Mouse (Mus musculus): ENCODE measurements around the gene Tnfrsf13b. TPM values are rescaled to one million over a fixed set of nuclear protein-coding genes. Genes with fewer than 3 reads are reported as not detected.

The Tnfrsf13b gene
- total and polyA plus RNA-seq, 3 experiments = 260 to 356 (median 338) TPM

- dilution Hi-C loops (cut with MboI; ENCODE audit: extremely low pct_ligation_motif_present, extremely low pct_unique_long_range_greater_than_20kb, low sequenced_read_pairs) (no loop called here), in situ Hi-C loops (cut with MboI; ENCODE audit: low pct_ligation_motif_present, low pct_unique_long_range_greater_than_20kb, low sequenced_read_pairs) (no loop called here)
These were observed 29.2 kb downstream of the Tnfrsf13b start for GRCm38 (mm10) chr11:61155727-61156126.

GRCm38 (mm10) chr11:61158141-61158540, 31.6 kb downstream of the Tnfrsf13b start:
- Histone ChIP-seq H3K27ac (ENCODE audit: insufficient read depth, low read depth) (no peak overlapping the region), H3K4me2 (ENCODE audit: insufficient read depth, low read depth, poor library complexity, severe bottlenecking) (no peak overlapping the region), H3K4me3 (replicated peaks in 1 of 3; ENCODE audit: low read depth in 2 of 3, low read length in 2 of 3, poor library complexity in 1 of 3) (no peak overlapping the region), H3K36me3 (replicated peaks in 1 of 2; ENCODE audit: control insufficient read depth in 1 of 2, insufficient read depth in 1 of 2, low read length in 1 of 2) (peaks cover 94 to 100% of the 10 kb centered on the region in 2 experiments), H3K9ac (ENCODE audit: insufficient read depth, low read depth) (no peak overlapping the region), H3K4me1 (ENCODE audit: control insufficient read depth in 1 of 2, insufficient read depth in 2 of 2) (peaks cover 0 to 10% of the 10 kb centered on the region in 2 experiments; a peak in 1 of 4 replicates), H3K79me2 (replicated peaks; ENCODE audit: control insufficient read depth, extremely low read depth, insufficient read depth, poor library complexity, severe bottlenecking) (no peaks in the 10 kb centered on the region), H3K27me3 (replicated peaks) (no peaks in the 10 kb centered on the region), H3K9me3 (replicated peaks; ENCODE audit: low read length) (no peaks in the 10 kb centered on the region)
- TF ChIP-seq BHLHE40 (IDR thresholded peaks at IDR 0.05; ENCODE audit: low read depth, low read length) = no peak
- no peak for TF ChIP-seq E2F4 (IDR thresholded peaks at IDR 0.05; ENCODE audit: insufficient replicate concordance, low read depth, low read length)
- TF ChIP-seq MXI1 (IDR thresholded peaks at IDR 0.05; ENCODE audit: low read depth, low read length) = no peak
- TF ChIP-seq USF2 (conservative IDR thresholded peaks at IDR 0.05; ENCODE audit: low read depth, low read length) = no peak
- no peak for DNase-seq (ENCODE audit: extremely low read depth)
- dilution Hi-C loops (cut with MboI; ENCODE audit: extremely low pct_ligation_motif_present, extremely low pct_unique_long_range_greater_than_20kb, low sequenced_read_pairs) = no loop called here
- in situ Hi-C loops (cut with MboI; ENCODE audit: low pct_ligation_motif_present, low pct_unique_long_range_greater_than_20kb, low sequenced_read_pairs) = no loop called here

More at GRCm38 (mm10) chr11:61155727-61156126, 29.2 kb downstream of the Tnfrsf13b start:
- Histone ChIP-seq H3K9ac (ENCODE audit: insufficient read depth, low read depth) (no peak overlapping the region), H3K4me3 (replicated peaks in 1 of 3; ENCODE audit: low read depth in 2 of 3, low read length in 2 of 3, poor library complexity in 1 of 3) (no peak overlapping the region), H3K27me3 (replicated peaks) (no peaks in the 10 kb centered on the region), H3K36me3 (replicated peaks in 1 of 2; ENCODE audit: control insufficient read depth in 1 of 2, insufficient read depth in 1 of 2, low read length in 1 of 2) (peaks cover 84 to 98% of the 10 kb centered on the region in 2 experiments), H3K4me2 (ENCODE audit: insufficient read depth, low read depth, poor library complexity, severe bottlenecking) (no peak overlapping the region), H3K27ac (ENCODE audit: insufficient read depth, low read depth) (no peak overlapping the region), H3K4me1 (ENCODE audit: control insufficient read depth in 1 of 2, insufficient read depth in 2 of 2) (peaks cover 0 to 10% of the 10 kb centered on the region in 2 experiments; a peak in 1 of 4 replicates), H3K9me3 (replicated peaks; ENCODE audit: low read length) (no peaks in the 10 kb centered on the region), H3K79me2 (replicated peaks; ENCODE audit: control insufficient read depth, extremely low read depth, insufficient read depth, poor library complexity, severe bottlenecking) (no peaks in the 10 kb centered on the region)
- DNase-seq (ENCODE audit: extremely low read depth) = peak; percentile 82
- no peak for TF ChIP-seq HCFC1 (IDR thresholded peaks at IDR 0.05; ENCODE audit: low read depth, low read length)
- TF ChIP-seq MAX (IDR thresholded peaks at IDR 0.05; ENCODE audit: low read length) = no peak
- TF ChIP-seq ETS1 (conservative IDR thresholded peaks at IDR 0.05; ENCODE audit: low read depth, low read length) = no peak
- no peak for TF ChIP-seq MYC (IDR thresholded peaks at IDR 0.05; ENCODE audit: low read depth, low read length)
- TF ChIP-seq UBTF (IDR thresholded peaks at IDR 0.05; ENCODE audit: low read depth, low read length) = no peak
- 0 out of 2 replicates have a peak, but pooled peaks have one; percentile 29 for TF ChIP-seq NELFE (IDR thresholded peaks at IDR 0.05; ENCODE audit: low read depth, low read length)
- no peak for TF ChIP-seq KAT2A (IDR thresholded peaks at IDR 0.05; ENCODE audit: insufficient replicate concordance, low read length)
- peak; percentile 98 for TF ChIP-seq SMC3 (IDR thresholded peaks at IDR 0.05; ENCODE audit: low read depth, low read length)
- no peak for TF ChIP-seq MAZ (IDR thresholded peaks at IDR 0.05; ENCODE audit: low read depth, low read length)
- no peak for TF ChIP-seq CHD2 (IDR thresholded peaks at IDR 0.05; ENCODE audit: low read length)
- TF ChIP-seq TCF12 (IDR thresholded peaks at IDR 0.05; ENCODE audit: low read depth, low read length) = no peak
- TF ChIP-seq RAD21 (IDR thresholded peaks at IDR 0.05; ENCODE audit: low read depth, low read length) = peak; percentile 89
- no peak for TF ChIP-seq MEF2A (IDR thresholded peaks at IDR 0.05; ENCODE audit: borderline replicate concordance, low read depth, low read length)
- no peak for TF ChIP-seq ZMIZ1 (IDR thresholded peaks at IDR 0.05; ENCODE audit: low read depth, low read length)
- no peak for TF ChIP-seq JUN (IDR thresholded peaks at IDR 0.05; ENCODE audit: insufficient read depth, low read depth, low read length)
- TF ChIP-seq CTCF (conservative IDR thresholded peaks at IDR 0.05 in 1 of 2, IDR thresholded peaks at IDR 0.05 in 1 of 2; ENCODE audit: low read depth in 2 of 2, low read length in 2 of 2) = peak; percentile 12 to 95; a peak in 2 of 4 replicates
- TF ChIP-seq E2F4 (IDR thresholded peaks at IDR 0.05; ENCODE audit: insufficient replicate concordance, low read depth, low read length) = no peak
- no peak for TF ChIP-seq ZKSCAN1 (IDR thresholded peaks at IDR 0.05; ENCODE audit: borderline replicate concordance, low read depth, low read length)
- TF ChIP-seq ZC3H11A (IDR thresholded peaks at IDR 0.05; ENCODE audit: low read depth, low read length) = peak; percentile 89
- TF ChIP-seq GABPA (IDR thresholded peaks at IDR 0.05; ENCODE audit: insufficient replicate concordance, low read depth, low read length) = no peak
- TF ChIP-seq SIN3A (IDR thresholded peaks at IDR 0.05; ENCODE audit: low read length) = no peak
- TF ChIP-seq CHD1 (IDR thresholded peaks at IDR 0.05; ENCODE audit: low read depth, low read length) = no peak
- no peak for TF ChIP-seq JUND (conservative IDR thresholded peaks at IDR 0.05; ENCODE audit: low read depth, low read length)
